Mouse (Mus musculus): ENCODE measurements around the gene Lgi1. TPM values are rescaled to one million over a fixed set of nuclear protein-coding genes. Genes with fewer than 3 reads are reported as not detected.
A peak's percentile ranks its signal among the peaks of the same experiment; 100 is the strongest.

The Lgi1 gene
- total and polyA plus RNA-seq, 2 experiments from 2014 or later: 16.5 to 20.3 TPM

GRCm38 (mm10) chr19:38232087-38232486, 32.2 kb upstream of the Lgi1 start:
- Histone ChIP-seq H3K27ac (no peak overlapping the region), H3K9me3 (ENCODE audit: low read length) (no peaks in the 10 kb centered on the region), H3K9ac (replicated peaks; ENCODE audit: low read length) (no peak overlapping the region), H3K36me3 (ENCODE audit: insufficient read depth, low read length) (no peaks in the 10 kb centered on the region), H3K27me3 (ENCODE audit: insufficient read depth, low read length) (no peaks in the 10 kb centered on the region), H3K4me2 (ENCODE audit: low read depth, low read length) (no peak overlapping the region), H3K4me3 (ENCODE audit: low read length) (no peak overlapping the region), H3K4me1 (ENCODE audit: insufficient read depth, low read length) (no peaks in the 10 kb centered on the region)
- no peak for ATAC-seq
- no peak for TF ChIP-seq CTCF (IDR thresholded peaks at IDR 0.05; ENCODE audit: low read depth)
- WGBS: 39% methylated on average over 8 of the region's 8 CpGs
- DNase-seq (ENCODE audit: low spot score): no peak

- no peak overlapping the region for H3K4me2 ChIP-seq (ENCODE audit: low read depth, low read length)
- no peak overlapping the region for H3K4me3 ChIP-seq (ENCODE audit: low read length)
- no peaks in the 10 kb centered on the region for H3K36me3 ChIP-seq (ENCODE audit: insufficient read depth, low read length)
- ATAC-seq (no peak), DNase-seq (ENCODE audit: low spot score) (no peak)
- H3K9me3 ChIP-seq (ENCODE audit: low read length): no peaks in the 10 kb centered on the region
- H3K27ac ChIP-seq: no peak overlapping the region
- TF ChIP-seq CTCF (IDR thresholded peaks at IDR 0.05; ENCODE audit: low read depth): no peak
- H3K27me3 ChIP-seq (ENCODE audit: insufficient read depth, low read length): no peaks in the 10 kb centered on the region
- H3K9ac ChIP-seq (replicated peaks; ENCODE audit: low read length): no peak overlapping the region
- WGBS: 9% methylated on average over 4 of the region's 4 CpGs
- no peaks in the 10 kb centered on the region for H3K4me1 ChIP-seq (ENCODE audit: insufficient read depth, low read length)
These were observed 31.8 kb upstream of the Lgi1 start for GRCm38 (mm10) chr19:38232516-38232915.

DNA sequence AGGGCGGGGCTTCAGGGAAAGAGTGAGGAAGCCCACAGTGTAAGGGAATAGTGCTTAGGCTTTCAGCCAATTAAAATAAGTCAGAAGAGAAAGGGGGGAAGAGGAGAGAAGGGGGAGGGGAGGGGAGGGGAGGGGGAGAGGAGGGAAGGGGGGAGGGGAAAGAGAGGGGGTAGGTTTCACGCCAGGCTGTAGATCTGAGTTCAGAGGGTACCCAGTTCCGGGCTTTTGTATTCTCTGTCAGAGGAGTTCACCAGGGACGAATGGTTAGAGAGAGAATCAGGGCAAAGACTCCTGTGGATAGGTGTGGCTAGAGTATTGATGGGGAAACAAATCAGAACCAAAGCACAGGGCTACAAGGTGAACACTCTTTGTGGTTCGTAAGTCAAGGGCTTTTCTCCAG, 27.8 kb upstream of the Lgi1 start:
- Histone ChIP-seq H3K27me3 (ENCODE audit: insufficient read depth, low read length) (no peaks in the 10 kb centered on the region), H3K4me3 (ENCODE audit: low read length) (no peak overlapping the region), H3K9me3 (ENCODE audit: low read length) (no peaks in the 10 kb centered on the region), H3K4me2 (ENCODE audit: low read depth, low read length) (no peak overlapping the region), H3K27ac (no peak overlapping the region), H3K36me3 (ENCODE audit: insufficient read depth, low read length) (no peaks in the 10 kb centered on the region), H3K9ac (replicated peaks; ENCODE audit: low read length) (no peak overlapping the region), H3K4me1 (ENCODE audit: insufficient read depth, low read length) (peaks cover 8% of the 10 kb centered on the region)
- no peak for TF ChIP-seq CTCF (IDR thresholded peaks at IDR 0.05; ENCODE audit: low read depth)
- ATAC-seq: no peak
- DNase-seq (ENCODE audit: low spot score): no peak
- 47% methylated on average over 5 of the region's 5 CpGs for WGBS

- Histone ChIP-seq H3K4me1 (ENCODE audit: insufficient read depth, low read length) (peaks cover 8% of the 10 kb centered on the region), H3K27me3 (ENCODE audit: insufficient read depth, low read length) (no peaks in the 10 kb centered on the region), H3K36me3 (ENCODE audit: insufficient read depth, low read length) (no peaks in the 10 kb centered on the region), H3K9me3 (ENCODE audit: low read length) (no peaks in the 10 kb centered on the region), H3K27ac (peak overlapping the region; percentile 59), H3K9ac (replicated peaks; ENCODE audit: low read length) (no peak overlapping the region), H3K4me3 (ENCODE audit: low read length) (no peak overlapping the region), H3K4me2 (ENCODE audit: low read depth, low read length) (no peak overlapping the region)
- 39% methylated on average over 3 of the region's 3 CpGs for WGBS
- TF ChIP-seq CTCF (IDR thresholded peaks at IDR 0.05; ENCODE audit: low read depth): no peak
- ATAC-seq (peak; percentile 78), DNase-seq (ENCODE audit: low spot score) (peak; percentile 30)
These were observed 26.5 kb upstream of the Lgi1 start for GRCm38 (mm10) chr19:38237834-38238212.

DNA sequence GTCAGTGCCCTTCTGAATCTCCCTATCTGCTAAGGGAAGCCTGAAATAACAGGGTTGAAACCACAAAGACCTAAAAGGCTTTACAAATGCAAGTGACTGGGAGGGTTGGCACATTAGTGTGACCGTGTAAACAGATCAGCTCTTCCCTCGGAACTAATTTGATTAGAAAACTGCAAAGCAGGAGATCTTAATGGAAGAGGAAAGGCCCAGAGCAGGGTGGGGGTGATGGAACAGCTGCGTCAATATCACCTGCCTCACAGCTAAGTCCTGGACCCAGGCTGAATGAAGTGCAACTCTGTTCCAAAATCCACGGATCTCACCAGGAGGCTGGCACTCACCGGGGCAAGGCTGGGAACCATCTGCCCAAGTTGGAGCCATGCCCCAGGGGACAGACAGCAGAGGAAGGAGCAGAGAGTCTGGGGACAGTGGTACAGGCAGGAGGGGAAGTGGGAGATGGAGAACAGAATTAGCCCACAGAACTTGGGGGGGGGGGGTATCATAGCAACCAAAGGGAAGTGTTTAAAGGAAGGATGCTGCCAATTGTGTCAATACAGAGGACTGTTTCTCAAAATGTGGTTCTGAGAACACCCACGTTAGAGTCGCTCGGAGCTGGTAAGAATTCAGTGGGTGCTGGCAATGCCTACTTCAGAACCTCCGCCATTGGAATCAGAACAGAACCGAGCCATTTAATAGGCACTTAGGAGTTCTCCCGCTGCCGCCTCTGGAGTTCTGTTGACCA, 26.0 kb upstream of the Lgi1 start:
- H3K4me1 ChIP-seq (ENCODE audit: insufficient read depth, low read length): peaks cover 8% of the 10 kb centered on the region
- DNase-seq (ENCODE audit: low spot score) (peak; percentile 62), ATAC-seq (peak; percentile 79)
- H3K9ac ChIP-seq (replicated peaks; ENCODE audit: low read length): no peak overlapping the region
- H3K27me3 ChIP-seq (ENCODE audit: insufficient read depth, low read length): no peaks in the 10 kb centered on the region
- WGBS: 39% methylated on average over 12 of the region's 12 CpGs
- peak overlapping the region; percentile 11; the same call in 1 of the 2 replicates for H3K4me2 ChIP-seq (ENCODE audit: low read depth, low read length)
- peak overlapping the region; percentile 59 for H3K27ac ChIP-seq
- H3K4me3 ChIP-seq (ENCODE audit: low read length): no peak overlapping the region
- TF ChIP-seq CTCF (IDR thresholded peaks at IDR 0.05; ENCODE audit: low read depth): no peak
- H3K36me3 ChIP-seq (ENCODE audit: insufficient read depth, low read length): no peaks in the 10 kb centered on the region
- H3K9me3 ChIP-seq (ENCODE audit: low read length): no peaks in the 10 kb centered on the region

GRCm38 (mm10) chr19:38242314-38242852, 22.0 kb upstream of the Lgi1 start:
- no peak for ATAC-seq
- no peak for TF ChIP-seq CTCF (IDR thresholded peaks at IDR 0.05; ENCODE audit: low read depth)
- no peak overlapping the region for H3K9ac ChIP-seq (replicated peaks; ENCODE audit: low read length)
- 91% methylated on average over 8 of the region's 8 CpGs for whole genome bisulfite sequencing
- no peak overlapping the region for H3K4me2 ChIP-seq (ENCODE audit: low read depth, low read length)
- H3K4me3 ChIP-seq (ENCODE audit: low read length): no peak overlapping the region
- H3K4me1 ChIP-seq (ENCODE audit: insufficient read depth, low read length): peaks cover 15% of the 10 kb centered on the region
- H3K27me3 ChIP-seq (ENCODE audit: insufficient read depth, low read length): no peaks in the 10 kb centered on the region
- no peak overlapping the region for H3K27ac ChIP-seq
- no peak for DNase-seq (ENCODE audit: low spot score)
- H3K9me3 ChIP-seq (ENCODE audit: low read length): no peaks in the 10 kb centered on the region
- H3K36me3 ChIP-seq (ENCODE audit: insufficient read depth, low read length): no peaks in the 10 kb centered on the region

DNA sequence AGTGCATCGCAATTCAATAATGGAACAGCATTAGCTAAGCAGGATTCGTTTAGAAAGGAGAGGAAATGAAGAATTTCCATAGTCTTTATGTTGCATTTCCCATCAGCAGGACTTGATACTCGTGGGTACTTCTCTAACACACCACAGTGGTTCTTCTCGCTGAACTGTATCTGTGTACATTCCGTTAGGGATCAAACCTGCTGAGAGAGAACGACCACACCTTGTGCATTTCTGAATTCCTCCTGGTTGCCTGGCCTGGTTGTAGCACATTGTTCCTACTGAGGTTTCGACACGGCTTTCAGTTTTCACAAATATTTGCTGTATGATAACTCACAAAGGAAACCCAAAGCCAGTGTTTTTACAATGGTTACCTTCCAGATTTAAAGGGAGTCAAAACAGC, 19.6 kb upstream of the Lgi1 start:
- H3K9ac ChIP-seq (replicated peaks; ENCODE audit: low read length): no peak overlapping the region
- H3K27me3 ChIP-seq (ENCODE audit: insufficient read depth, low read length): no peaks in the 10 kb centered on the region
- DNase-seq (ENCODE audit: low spot score) (no peak), ATAC-seq (no peak)
- 57% methylated on average over 8 of the region's 8 CpGs for WGBS
- no peak overlapping the region for H3K4me3 ChIP-seq (ENCODE audit: low read length)
- H3K9me3 ChIP-seq (ENCODE audit: low read length): no peaks in the 10 kb centered on the region
- no peak for TF ChIP-seq CTCF (IDR thresholded peaks at IDR 0.05; ENCODE audit: low read depth)
- peaks cover 8% of the 10 kb centered on the region; the same call in 1 of the 2 replicates for H3K4me1 ChIP-seq (ENCODE audit: insufficient read depth, low read length)
- H3K27ac ChIP-seq: peak overlapping the region; percentile 41; the same call in 1 of the 2 replicates
- H3K36me3 ChIP-seq (ENCODE audit: insufficient read depth, low read length): no peaks in the 10 kb centered on the region
- H3K4me2 ChIP-seq (ENCODE audit: low read depth, low read length): no peak overlapping the region
